Mouse (Mus musculus) embryonic fibroblast, embryonic 13.5 days (primary cell): Measurements from ENCODE around the gene Siglecf.

Source experiments
- CTCF ChIP-seq: IDR thresholded peaks from 2 replicates; pipeline ENCODE4 v1.5.1; 2011; ENCODE audit warnings: mild to moderate bottlenecking, control low read depth, low read length, moderate library complexity, borderline replicate concordance; ENCODE audit not compliant: insufficient read depth
- POLR2A ChIP-seq: IDR thresholded peaks from 2 replicates; pipeline ENCODE4 v1.6.1; 2011; ENCODE audit warnings: low read depth, mild to moderate bottlenecking, control low read depth, low read length, moderate library complexity

GRCm38 (mm10) chr7:43351154-43351553 is at the start of gene Siglecf:
- TF ChIP-seq CTCF, result no peak
- no peak for TF ChIP-seq POLR2A
